Mouse (Mus musculus): ENCODE measurements at regions not wholly inside any gene's neighbourhood (a gene's known extent, or its start where the extent isn't known, plus 50 kb on each side); places are given as distances from the start of the nearest gene placed in this dataset.

DNA sequence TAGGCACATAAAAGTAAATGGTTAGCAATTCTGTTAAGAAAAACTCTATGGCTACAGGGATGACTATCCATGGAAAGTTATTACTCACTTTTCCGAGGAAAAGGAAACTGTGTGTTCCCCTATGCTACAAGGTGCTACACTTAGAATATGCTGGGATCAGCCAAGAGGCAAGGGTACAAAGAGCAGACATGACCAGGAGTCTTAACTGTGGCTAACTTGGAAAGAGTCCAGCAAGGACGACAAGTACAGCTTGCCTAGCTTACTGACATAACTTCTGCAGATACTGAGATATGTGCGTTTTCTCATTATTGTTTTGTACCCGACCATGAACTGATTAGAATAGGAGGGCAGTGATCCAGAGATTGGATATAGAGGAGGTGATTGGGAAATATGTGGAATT lies 296.4 kb downstream of the Gm16223 start:
- no peak for DNase-seq (ENCODE audit: low spot score in 2 of 2)

GRCm38 (mm10) chr5:42387959-42388358 lies 320.2 kb downstream of the Gm16223 start:
- no peak for DNase-seq (ENCODE audit: low spot score in 2 of 2)

DNA sequence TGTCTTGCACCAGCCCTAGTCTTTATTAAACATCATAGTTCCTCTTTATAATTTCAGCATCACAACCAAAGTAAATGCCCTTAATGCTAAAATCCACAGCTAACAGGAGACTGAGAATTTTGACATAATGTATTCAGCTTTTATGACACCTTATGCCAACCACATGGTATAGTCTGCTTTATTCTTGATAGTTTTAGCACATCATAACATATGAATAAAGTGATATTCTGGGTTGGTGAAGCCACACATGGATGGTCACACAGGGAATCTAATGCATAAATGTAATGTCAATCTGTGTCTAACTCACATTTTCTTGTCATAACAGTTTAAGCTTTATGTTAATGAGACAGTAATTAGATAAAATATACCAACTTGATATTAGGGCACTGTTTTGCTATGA lies 328.9 kb downstream of the Gm16223 start:
- DNase-seq (ENCODE audit: low spot score in 2 of 2), result no peak

DNA sequence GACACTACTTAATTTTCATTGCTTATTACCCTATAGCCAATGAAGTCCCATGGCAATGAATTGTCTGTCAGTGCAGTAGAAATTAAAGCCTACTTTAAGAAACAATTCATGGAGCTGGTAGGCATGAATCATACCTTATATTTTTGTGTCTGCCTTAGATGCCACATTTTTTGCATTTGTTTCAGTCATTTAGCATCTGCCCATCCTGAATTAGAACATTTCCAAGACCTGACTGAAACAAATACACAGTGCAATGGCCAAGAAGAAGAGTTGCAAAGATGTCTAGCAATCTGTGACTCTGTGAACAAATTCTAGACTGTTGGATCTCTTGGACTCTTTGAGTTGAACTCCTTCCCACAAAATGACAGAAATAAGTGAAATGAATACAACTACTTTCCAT lies 342.2 kb downstream of the Gm16223 start:
- DNase-seq (ENCODE audit: low spot score in 2 of 2), result no peak

GRCm38 (mm10) chr5:42412296-42412695 lies 344.5 kb downstream of the Gm16223 start:
- no peak for DNase-seq (ENCODE audit: low spot score in 2 of 2)

- DNase-seq (ENCODE audit: low spot score in 2 of 2), result no peak
Measured at GRCm38 (mm10) chr5:42425902-42426301, 358.1 kb downstream of the Gm16223 start.

DNA sequence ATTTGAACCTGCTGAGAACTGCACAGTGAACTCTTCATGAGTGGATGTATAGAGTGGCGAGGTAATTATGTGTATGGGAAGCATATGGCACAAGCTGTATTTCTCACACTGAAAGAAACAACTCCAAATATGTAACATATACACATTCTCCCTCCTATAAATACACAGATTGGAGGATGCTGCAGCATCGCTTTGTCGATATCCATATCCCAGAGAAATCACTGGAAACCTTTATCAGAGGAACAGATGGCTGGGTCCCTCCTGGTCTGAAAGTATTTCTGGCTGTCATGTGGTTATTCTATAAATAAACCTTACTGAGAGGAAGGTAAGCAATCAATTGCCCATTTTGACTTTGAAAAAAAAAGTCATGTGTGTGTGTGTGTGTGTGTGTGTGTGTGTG lies 365.4 kb downstream of the Gm16223 start:
- no peak for DNase-seq (ENCODE audit: low spot score in 2 of 2)

GRCm38 (mm10) chr5:42448644-42449043 lies 380.9 kb downstream of the Gm16223 start:
- DNase-seq (ENCODE audit: low spot score in 2 of 2), result no peak

DNA sequence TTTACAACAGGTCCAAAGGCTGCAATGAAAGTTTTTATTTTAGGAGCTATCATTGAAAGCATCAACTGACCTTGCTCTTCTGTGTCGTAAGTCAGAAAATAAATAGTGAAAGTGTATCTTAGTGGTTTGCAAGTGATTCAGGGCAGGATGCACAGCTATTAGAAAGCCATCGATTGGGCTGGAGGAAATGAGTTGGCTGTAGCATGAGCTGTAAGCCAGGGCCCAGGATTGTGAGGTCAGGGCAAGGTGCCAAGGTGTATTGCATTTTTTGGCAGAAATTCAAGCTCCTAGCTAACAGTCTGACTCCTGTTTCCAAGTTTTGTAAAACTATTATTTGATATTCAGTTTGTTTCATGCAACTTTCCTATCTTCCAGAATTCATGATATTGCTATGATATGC lies 381.8 kb downstream of the Gm16223 start:
- DNase-seq (ENCODE audit: low spot score in 2 of 2), result peak in 1 of 2 experiments; percentile 10

- no peak for DNase-seq (ENCODE audit: low spot score in 2 of 2)
Measured at GRCm38 (mm10) chr5:42453707-42454106, 385.9 kb downstream of the Gm16223 start.

DNA sequence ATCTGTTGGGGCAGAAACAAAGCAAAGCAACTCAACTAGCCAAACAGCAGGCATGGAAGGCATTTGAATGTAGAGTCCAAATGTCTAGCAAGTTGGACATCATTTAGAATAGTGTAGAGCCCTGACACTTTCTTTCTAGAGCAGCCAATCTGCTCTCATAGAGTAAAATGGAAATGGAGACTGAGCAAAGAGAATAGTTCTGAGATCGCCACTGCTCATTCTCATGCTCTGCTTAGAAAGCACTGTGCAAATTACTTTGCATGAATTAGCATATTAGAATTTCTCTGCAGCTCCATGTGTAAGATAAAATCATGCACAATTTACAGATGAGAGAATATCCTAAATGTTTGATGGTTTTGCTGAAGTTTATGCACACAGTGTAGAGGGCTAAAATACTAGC lies 393.4 kb downstream of the Gm16223 start:
- DNase-seq (ENCODE audit: low spot score in 2 of 2), result no peak

DNA sequence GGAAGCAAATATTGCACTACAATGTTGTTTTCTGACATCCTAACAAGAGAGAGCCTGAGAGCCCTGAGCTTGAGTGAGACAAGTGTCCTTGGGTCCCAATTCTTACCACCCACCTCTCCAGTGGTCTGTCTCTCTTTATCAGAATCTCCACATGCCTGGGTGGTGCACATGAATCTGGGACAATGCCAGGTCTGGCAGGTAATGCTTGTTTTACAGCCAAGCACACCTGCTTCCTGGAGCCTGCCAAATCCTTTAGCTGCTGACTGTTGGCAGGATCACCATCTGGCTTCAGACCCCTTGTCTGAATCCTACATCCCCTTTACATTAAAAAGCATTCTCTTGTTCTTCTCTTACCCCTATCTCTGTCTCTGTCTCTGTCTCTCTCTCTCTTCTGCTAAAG lies 397.1 kb downstream of the Gm16223 start:
- DNase-seq (ENCODE audit: low spot score in 2 of 2), result peak; percentile 19 to 66

- no peak for DNase-seq (ENCODE audit: low spot score in 2 of 2)
Measured at GRCm38 (mm10) chr5:42473493-42473892, 405.7 kb downstream of the Gm16223 start.

- no peak for DNase-seq (ENCODE audit: low spot score in 2 of 2)
Measured at GRCm38 (mm10) chr5:42502124-42502801, 434.5 kb downstream of the Gm16223 start.

GRCm38 (mm10) chr5:42502802-42503136 lies 435.0 kb downstream of the Gm16223 start:
- no peak for DNase-seq (ENCODE audit: low spot score in 2 of 2)

DNA sequence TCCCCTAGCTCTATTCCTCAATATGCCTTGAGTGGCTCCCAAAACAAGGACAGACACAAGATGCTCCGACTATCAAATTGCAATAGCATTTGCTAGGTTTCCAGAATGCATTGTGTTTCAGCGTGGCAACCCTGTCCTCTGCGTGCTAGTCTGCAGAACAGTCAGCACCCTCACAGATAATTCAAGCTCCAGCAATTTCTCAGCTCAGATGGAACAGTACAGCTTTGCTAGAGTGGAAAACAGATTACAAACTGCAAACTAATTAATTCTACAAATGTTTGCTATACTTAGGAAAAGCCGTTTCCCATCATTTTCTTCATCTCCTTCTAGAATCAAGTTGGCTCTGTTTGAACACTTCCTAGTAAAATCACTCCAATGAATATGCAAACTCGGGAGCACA lies 441.4 kb downstream of the Gm16223 start:
- no peak for DNase-seq (ENCODE audit: low spot score in 2 of 2)

DNA sequence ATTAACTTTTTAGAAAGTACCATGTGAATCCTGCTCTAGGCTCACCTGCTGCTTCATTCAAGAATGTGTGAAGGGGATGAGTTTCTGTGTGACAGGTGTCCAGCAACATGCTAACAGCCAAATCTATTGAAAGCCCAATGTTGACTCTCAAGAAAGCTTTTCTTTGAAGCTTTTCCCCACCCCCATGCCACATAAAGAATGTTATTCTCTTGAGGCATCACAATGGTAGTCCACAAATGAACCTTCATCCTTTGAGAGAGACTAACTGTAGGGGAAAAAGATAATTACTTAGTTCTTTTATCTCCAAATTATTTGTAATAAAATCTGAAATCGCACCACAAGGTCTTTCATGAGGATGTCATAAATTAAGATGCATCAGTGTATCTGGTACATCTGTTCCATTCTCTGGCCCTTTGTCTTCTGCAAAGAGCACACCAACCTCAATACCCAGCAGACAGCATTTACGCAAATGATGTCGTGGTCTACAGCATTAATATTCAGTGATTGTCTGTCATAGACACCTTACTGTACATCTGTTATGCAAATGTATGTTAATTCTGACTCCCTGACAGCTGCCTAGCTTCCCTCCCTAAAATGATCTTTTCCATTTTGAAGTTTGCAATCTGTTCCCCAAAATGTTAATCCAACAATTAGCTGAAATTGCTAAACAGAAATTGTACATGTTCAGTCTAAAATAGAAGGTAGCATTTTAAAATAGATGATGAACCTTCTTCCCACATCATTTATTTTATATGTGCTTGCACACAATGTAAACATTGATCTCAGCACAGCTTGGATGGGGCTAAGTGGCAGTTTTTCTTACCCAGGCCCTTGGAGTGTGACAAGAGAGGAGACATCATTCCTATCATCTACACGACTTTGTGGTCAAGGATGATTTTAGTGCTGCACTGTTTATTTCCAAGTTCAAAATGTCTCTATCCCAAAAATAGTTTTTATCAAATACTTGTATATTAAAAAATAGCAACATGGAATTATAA lies 455.7 kb downstream of the Gm16223 start:
- no peak for DNase-seq (ENCODE audit: low spot score in 2 of 2)

DNA sequence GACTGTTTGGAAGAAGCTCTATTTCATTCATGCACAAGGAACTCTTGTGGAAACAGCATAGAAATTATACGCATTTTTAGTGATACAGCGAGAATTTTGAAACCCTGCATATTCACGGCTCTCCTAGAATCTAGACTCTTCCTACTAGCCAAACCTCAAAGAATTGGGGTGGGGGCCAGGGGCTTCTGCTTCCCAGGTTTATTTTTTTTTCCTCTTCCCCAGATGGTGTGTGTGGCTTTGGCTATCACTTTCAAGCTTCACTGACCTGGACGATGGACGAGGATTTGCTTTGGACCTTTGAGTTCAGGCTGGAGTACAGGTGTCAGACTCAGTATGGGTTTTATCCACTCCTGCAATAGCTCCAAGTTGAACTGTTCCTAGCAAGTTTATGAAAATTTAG lies 457.7 kb downstream of the Gm16223 start:
- DNase-seq (ENCODE audit: low spot score in 2 of 2), result peak in 1 of 2 experiments; percentile 22

- no peak for DNase-seq (ENCODE audit: low spot score in 2 of 2)
Measured at GRCm38 (mm10) chr5:42560537-42560936, 492.8 kb downstream of the Gm16223 start.

GRCm38 (mm10) chr5:42563406-42563805 lies 495.6 kb downstream of the Gm16223 start:
- DNase-seq (ENCODE audit: low spot score in 2 of 2), result no peak

DNA sequence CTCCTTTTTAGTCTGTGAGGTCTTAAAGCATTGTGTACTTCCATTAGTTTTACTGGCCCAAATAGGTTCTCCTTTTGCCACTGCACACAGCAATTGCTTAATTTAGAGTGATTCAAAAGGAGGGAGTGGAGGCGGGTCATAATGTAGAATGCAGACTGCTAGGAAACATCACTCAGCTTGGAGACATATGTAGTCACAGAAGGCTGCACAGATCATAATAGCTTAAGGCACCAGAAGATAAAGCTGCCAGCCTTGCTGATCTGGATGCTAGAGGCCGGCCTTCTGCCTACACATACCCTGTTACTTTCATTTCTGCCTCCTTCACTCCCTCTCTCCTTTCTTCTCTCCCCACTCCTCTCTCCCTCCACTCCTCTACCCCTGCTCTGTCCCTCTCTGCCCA lies 508.2 kb downstream of the Gm16223 start:
- no peak for DNase-seq (ENCODE audit: low spot score in 2 of 2)

DNA sequence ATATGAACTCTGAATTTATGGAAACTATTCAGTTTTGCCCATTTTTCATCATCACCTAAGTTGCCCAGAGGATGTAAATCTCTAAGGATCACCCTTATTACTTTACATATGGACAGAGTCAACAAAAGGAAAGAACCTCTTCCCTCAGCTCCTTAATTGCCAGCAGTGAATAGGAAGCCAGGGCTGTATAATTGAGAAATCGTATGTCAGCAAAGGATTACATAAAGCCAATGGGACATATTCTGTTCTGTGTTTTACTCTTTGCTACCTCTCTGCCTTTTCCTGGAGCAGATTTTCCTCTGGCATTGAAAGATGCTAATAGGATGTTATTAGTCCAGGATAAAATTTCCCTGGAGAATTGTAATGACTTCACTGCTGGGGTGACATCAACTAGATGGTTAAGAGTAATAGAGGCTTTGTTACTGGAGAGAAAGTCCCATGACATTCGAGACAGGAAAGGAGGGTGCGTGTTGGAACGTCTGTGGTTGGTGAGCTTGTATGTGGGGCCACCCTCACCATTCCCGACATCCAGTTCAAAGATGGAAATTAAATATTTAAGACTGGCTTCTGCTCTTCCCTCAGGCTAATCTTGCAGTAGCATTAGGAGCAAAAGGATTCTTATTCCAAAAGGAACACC lies 510.6 kb downstream of the Gm16223 start:
- DNase-seq (ENCODE audit: low spot score in 2 of 2), result no peak

DNA sequence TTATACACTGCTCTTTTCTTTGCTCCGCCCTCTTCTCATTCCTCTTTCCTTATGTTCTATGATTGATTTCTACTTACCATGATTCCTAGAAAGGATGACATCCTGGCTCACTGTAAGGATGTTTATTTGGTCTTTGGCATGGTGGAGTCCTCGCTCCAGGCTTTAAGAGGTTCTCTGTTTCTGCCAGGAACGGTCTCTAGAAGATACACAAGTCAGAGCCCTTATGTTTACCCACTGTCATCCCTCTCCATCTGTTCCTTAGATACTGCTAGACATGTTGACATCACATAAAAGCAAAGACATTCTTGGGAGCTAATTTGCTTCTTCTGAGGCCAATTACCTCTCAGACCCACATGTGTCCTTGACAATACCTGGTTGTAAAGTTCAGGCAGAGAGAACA lies 552.9 kb downstream of the Gm16223 start:
- no peak for DNase-seq (ENCODE audit: low spot score in 2 of 2)
